Mouse (Mus musculus) thymus, adult 2 months (tissue): ENCODE results near the gene Gmnn. TPM values are rescaled to one million over a fixed set of nuclear protein-coding genes. Genes with fewer than 3 reads are reported as not detected.

ENCODE experiments used
- DNase-seq: peaks from one replicate; pipeline ENCODE4 v3.0.0; 2021
- H3K27ac ChIP-seq: fragments of 200-500 bp; 2 replicates; pipeline ENCODE4 v1.5.1; 2012; ENCODE audit warnings: low read length, control low read depth; ENCODE audit not compliant: control insufficient read depth, insufficient read depth
- H3K27me3 ChIP-seq: fragments of 200-500 bp; 2 replicates; pipeline ENCODE4 v1.6.1; 2012; ENCODE audit warnings: mild to moderate bottlenecking, low read length, moderate library complexity, mixed read lengths; ENCODE audit not compliant: control insufficient read depth, insufficient read depth
- H3K36me3 ChIP-seq: fragments of 200-500 bp; 2 replicates; pipeline ENCODE4 v1.6.1; 2012; ENCODE audit warnings: mild to moderate bottlenecking, low read length, moderate library complexity; ENCODE audit not compliant: control insufficient read depth, insufficient read depth
- H3K4me1 ChIP-seq: fragments of 200-500 bp; replicated peaks from 2 replicates; pipeline ENCODE4 v1.6.1; 2012; ENCODE audit warnings: low read length; ENCODE audit not compliant: control insufficient read depth, insufficient read depth
- H3K4me3 ChIP-seq: fragments of 200-500 bp; 2 replicates; pipeline ENCODE4 v1.5.1; 2012; ENCODE audit warnings: mild to moderate bottlenecking, low read length, control low read depth, moderate library complexity; ENCODE audit not compliant: control insufficient read depth, insufficient read depth
- CTCF ChIP-seq: fragments of 200-500 bp; IDR thresholded peaks from 2 replicates; pipeline ENCODE4 v1.5.1; 2012; ENCODE audit warnings: mild to moderate bottlenecking, control low read depth, low read length, moderate library complexity, borderline replicate concordance; ENCODE audit not compliant: control insufficient read depth, poor library complexity, insufficient read depth; ENCODE audit errors: extremely low read depth
- POLR2A ChIP-seq: fragments of 200-500 bp; IDR thresholded peaks from 2 replicates; pipeline ENCODE4 v1.6.1; 2012; ENCODE audit warnings: mild to moderate bottlenecking, low read length, control low read depth, moderate library complexity; ENCODE audit not compliant: control insufficient read depth, poor library complexity, insufficient read depth; ENCODE audit errors: extremely low read depth
- WGBS: fragments of 180-500 bp; shearing (Covaris S2); methylation state at CpG from one replicate; pipeline ENCODE4 v1.1.7; 2018; 5-methylcytosine and 5-hydroxymethylcytosine counted together
- polyA plus RNA-seq: library from polyadenylated mRNA; depleted of rRNA; stranded (reverse); fragments of >200 nt; gene quantifications from 2 replicates; pipeline ENCODE4 v1.2.3, GENCODE M21; 2012

Gmnn gene
- polyA plus RNA-seq, 1 experiment, result 10.6 TPM

DNA sequence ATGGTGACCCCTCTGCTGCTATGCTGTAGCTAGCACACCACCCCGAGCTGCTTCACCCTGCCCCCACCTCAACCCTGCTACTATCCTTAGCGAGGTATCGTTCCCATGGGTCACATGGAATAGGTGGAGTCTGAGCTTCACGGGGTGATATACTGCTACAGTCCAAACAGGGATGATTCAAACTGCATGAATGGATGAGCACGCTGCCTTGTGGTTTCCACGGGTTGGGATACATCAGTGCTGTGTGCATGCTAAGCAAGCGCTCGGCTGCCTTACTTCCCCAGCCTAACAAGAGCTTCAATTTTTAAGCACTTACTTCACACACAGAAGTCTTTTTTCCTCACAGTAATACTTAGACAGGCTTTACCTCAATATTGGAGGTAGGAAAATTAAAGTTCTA, 10.9 kb downstream of the Gmnn start:
- TF ChIP-seq POLR2A, result no peak
- TF ChIP-seq CTCF, result no peak
- DNase-seq, result no peak
- Histone ChIP-seq H3K27ac (no peak overlapping the region), H3K4me1 (no peaks in the 10 kb centered on the region), H3K4me3 (no peak overlapping the region), H3K27me3 (no peaks in the 10 kb centered on the region), H3K36me3 (peaks cover 58% of the 10 kb centered on the region)
- WGBS, result 97% methylated on average over 8 of the region's 8 CpGs

DNA sequence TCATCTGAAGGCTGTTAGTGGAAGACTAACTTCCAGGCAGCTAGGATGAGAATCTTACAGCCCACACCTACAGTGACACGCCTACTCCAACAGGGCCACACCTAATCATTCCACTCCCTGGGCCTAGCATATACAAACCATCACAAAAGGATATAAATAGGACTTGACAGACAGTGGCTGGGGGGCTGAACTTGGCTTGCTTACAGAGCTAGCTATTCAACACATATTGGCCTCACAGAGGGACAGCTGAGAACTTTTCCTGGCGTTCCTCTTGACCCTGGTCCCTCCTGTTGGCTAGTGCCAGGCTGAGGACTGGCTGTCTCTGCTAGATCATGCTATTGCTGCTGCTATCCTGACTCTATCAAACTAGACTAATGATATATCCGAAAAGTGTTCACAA, 13.9 kb downstream of the Gmnn start:
- DNase-seq, result no peak
- Histone ChIP-seq H3K4me3 (no peak overlapping the region), H3K4me1 (no peaks in the 10 kb centered on the region), H3K27ac (no peak overlapping the region), H3K36me3 (peaks cover 33% of the 10 kb centered on the region), H3K27me3 (no peaks in the 10 kb centered on the region)
- WGBS, result 97% methylated on average over 3 of the region's 3 CpGs
- no peak for TF ChIP-seq CTCF
- no peak for TF ChIP-seq POLR2A

DNA sequence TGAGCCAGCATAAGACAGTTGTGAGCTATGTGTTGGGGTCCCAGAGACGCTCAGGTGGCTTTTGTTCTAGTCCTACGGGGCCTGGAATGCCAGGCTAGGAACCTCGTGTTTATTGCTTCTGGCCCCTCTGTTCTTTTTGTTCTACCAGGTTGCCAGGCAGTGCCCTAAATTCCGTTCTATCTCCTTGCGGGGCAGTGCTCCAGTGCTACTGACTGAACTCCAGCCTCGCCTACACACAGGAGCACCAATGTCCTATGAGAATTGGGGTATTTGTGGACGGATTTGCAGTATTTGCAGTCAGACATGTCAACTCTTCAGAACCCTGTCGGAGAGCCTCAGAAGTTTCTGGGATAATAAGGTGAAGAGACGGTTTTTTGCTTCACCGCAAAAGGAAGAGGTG, 20.7 kb downstream of the Gmnn start, which contains the start of gene Armh2:
Armh2 (plus strand) TSS at position 205 of the 400 bp plus-strand sequence.
- 93% methylated on average over 10 of the region's 10 CpGs for WGBS
- H3K27ac ChIP-seq, result no peak within 1 kb of the TSS
- H3K27me3 ChIP-seq, result no peaks in the 10 kb centered on the region
- DNase-seq, result no peak
- no peak within 1 kb of the TSS for H3K4me3 ChIP-seq
- no peaks in the 10 kb centered on the region for H3K36me3 ChIP-seq
- TF ChIP-seq CTCF (no peak), POLR2A (no peak)
- no peaks in the 10 kb centered on the region for H3K4me1 ChIP-seq

DNA sequence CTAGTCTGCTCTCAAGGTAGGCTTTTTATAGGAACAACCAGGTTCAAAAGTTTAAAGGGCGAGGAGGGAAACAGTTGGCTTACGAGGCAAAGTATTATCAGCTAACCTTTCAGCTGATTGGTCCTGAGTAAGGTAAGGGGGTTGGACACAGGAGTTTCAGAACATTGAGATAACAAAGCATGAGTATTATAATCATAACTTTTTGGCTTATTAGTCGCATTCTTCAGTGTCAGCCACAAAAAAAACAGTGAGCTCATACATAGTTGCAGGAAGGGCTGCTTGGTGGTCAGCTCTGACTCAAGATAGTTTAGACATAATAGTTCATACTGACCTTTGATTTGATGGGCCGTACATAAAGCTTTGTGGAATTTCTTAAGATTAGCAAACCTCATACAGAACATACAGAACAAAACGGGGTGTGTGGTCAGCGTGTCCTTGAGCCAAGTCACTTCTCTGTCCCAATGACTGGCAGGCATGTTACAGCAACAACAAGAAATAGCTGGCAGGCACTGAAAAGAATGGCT, 26.1 kb downstream of the Gmnn start:
- 94% methylated on average over 6 of the region's 6 CpGs for whole genome bisulfite sequencing
- peaks cover 29% of the 10 kb centered on the region for H3K36me3 ChIP-seq
- H3K4me1 ChIP-seq, result no peaks in the 10 kb centered on the region
- no peak overlapping the region for H3K4me3 ChIP-seq
- no peak for DNase-seq
- no peaks in the 10 kb centered on the region for H3K27me3 ChIP-seq
- H3K27ac ChIP-seq, result no peak overlapping the region
- TF ChIP-seq CTCF, result no peak
- no peak for TF ChIP-seq POLR2A

DNA sequence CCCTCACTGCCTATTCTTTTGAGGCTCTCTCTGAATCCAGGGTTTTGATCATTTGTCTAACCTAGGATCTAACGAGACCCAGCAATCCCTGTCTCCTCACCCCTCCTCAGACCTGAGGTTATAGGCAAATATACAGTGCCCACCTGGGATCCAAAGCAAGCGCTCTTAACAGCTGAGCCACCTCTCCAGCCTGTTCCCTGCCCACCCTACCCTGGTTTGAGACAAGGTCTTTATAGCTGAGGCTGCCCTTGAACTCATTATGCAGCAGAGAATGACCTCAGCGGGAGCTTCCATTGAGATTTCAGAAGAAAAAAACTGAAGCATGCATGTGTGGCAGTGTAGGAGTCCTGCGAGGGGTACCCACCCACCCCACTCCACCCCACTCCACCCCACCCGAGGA, 27.2 kb downstream of the Gmnn start:
- Histone ChIP-seq H3K4me1 (no peaks in the 10 kb centered on the region), H3K27me3 (no peaks in the 10 kb centered on the region), H3K27ac (no peak overlapping the region), H3K4me3 (no peak overlapping the region), H3K36me3 (peaks cover 36% of the 10 kb centered on the region)
- WGBS, result 97% methylated on average over 5 of the region's 5 CpGs
- TF ChIP-seq CTCF (no peak), POLR2A (no peak)
- DNase-seq, result no peak

- no peak for DNase-seq
- no peaks in the 10 kb centered on the region for H3K4me1 ChIP-seq
- no peak overlapping the region for H3K27ac ChIP-seq
- WGBS, result 96% methylated on average over 5 of the region's 5 CpGs
- no peak overlapping the region for H3K4me3 ChIP-seq
- H3K36me3 ChIP-seq, result peaks cover 35% of the 10 kb centered on the region
- no peaks in the 10 kb centered on the region for H3K27me3 ChIP-seq
- TF ChIP-seq POLR2A, result no peak
- TF ChIP-seq CTCF, result no peak
Observed at GRCm38 (mm10) chr13:24729128-24729527, 32.6 kb downstream of the Gmnn start.

GRCm38 (mm10) chr13:24724395-24724759, 37.3 kb downstream of the Gmnn start:
- DNase-seq, result no peak
- 96% methylated on average over 4 of the region's 4 CpGs for WGBS
- Histone ChIP-seq H3K4me1 (no peaks in the 10 kb centered on the region), H3K36me3 (peaks cover 31% of the 10 kb centered on the region), H3K27me3 (no peaks in the 10 kb centered on the region), H3K27ac (no peak overlapping the region), H3K4me3 (no peak overlapping the region)
- TF ChIP-seq CTCF, result no peak
